Comparison of ENCODE assay signal across 20 mouse cellular contexts in genomic region chr19:55449506-55449905, GRCm38 (mm10).
DNase-seq lines count a peak whose midpoint lies in the region; ATAC-seq and TF ChIP-seq lines count a peak whose summit lies in the region.
"Had no signal": no experiment of that assay in that cellular context is flagged by ENCODE, and none has a peak within 500 bp of the region (broad histone marks: within the 10 kb centered on the region; RNA-seq: fewer than 3 reads in every experiment).

No protein-coding gene starts in this region.

- H3K27ac ChIP-seq in forebrain, embryonic 13.5 days = no peak overlapping the region
- H3K27ac ChIP-seq in forebrain, embryonic 16.5 days (ENCODE audit: low read length) = no peak overlapping the region
- H3K27ac ChIP-seq in intestine, embryonic 14.5 days (ENCODE audit: low read depth) = no peak overlapping the region
- no peak overlapping the region for H3K27ac ChIP-seq in intestine, postnatal 0 days (ENCODE audit: low read depth, low read length)
- 0 out of 2 replicates have a peak overlapping the region, but pooled peaks have one; percentile 21 for H3K27ac ChIP-seq in midbrain, embryonic 13.5 days
- H3K27ac ChIP-seq: intestine, embryonic 15.5 days; kidney, embryonic 15.5 days; limb, embryonic 12.5 days; liver, embryonic 13.5 days; lung, embryonic 15.5 days; macrophage had no signal

- WGBS in forebrain, embryonic 13.5 days = 23% methylated on average over 6 of the region's 6 CpGs
- 20% methylated on average over 6 of the region's 6 CpGs for WGBS in forebrain, embryonic 16.5 days
- WGBS in intestine, embryonic 14.5 days = 56% methylated on average over 6 of the region's 6 CpGs
- WGBS in intestine, postnatal 0 days = 74% methylated on average over 6 of the region's 6 CpGs
- WGBS in midbrain, embryonic 13.5 days = 36% methylated on average over 6 of the region's 6 CpGs

- H3K9me3 ChIP-seq in forebrain, embryonic 13.5 days (replicated peaks) = no peaks in the 10 kb centered on the region
- no peaks in the 10 kb centered on the region for H3K9me3 ChIP-seq in forebrain, embryonic 16.5 days (ENCODE audit: control insufficient read depth, low read length)
- H3K9me3 ChIP-seq in intestine, embryonic 14.5 days (ENCODE audit: control insufficient read depth, low read length) = no peaks in the 10 kb centered on the region
- H3K9me3 ChIP-seq in intestine, postnatal 0 days (ENCODE audit: control insufficient read depth) = no peaks in the 10 kb centered on the region
- no peaks in the 10 kb centered on the region for H3K9me3 ChIP-seq in midbrain, embryonic 13.5 days
- H3K9me3 ChIP-seq: intestine, embryonic 15.5 days; kidney, embryonic 15.5 days; limb, embryonic 12.5 days; liver, embryonic 13.5 days; lung, embryonic 15.5 days had no signal

- ATAC-seq in forebrain, embryonic 13.5 days = no peak
- no peak; the same call in 1 of the 2 replicates for ATAC-seq in forebrain, embryonic 16.5 days
- ATAC-seq in intestine, embryonic 14.5 days (replicated peaks; ENCODE audit: low FRiP score, low TSS enrichment, low read depth) = no peak
- ATAC-seq in intestine, postnatal 0 days = no peak
- ATAC-seq in midbrain, embryonic 13.5 days = no peak
- ATAC-seq: activated CD4-positive, CD25-positive, alpha-beta regulatory T cell, adult 4 months; intestine, embryonic 15.5 days; Patski had no signal

- peaks cover 2% of the 10 kb centered on the region; the same call in 1 of the 2 replicates for H3K27me3 ChIP-seq in forebrain, embryonic 13.5 days
- H3K27me3 ChIP-seq in forebrain, embryonic 16.5 days (replicated peaks; ENCODE audit: control insufficient read depth, insufficient read depth, low read length) = no peaks in the 10 kb centered on the region
- H3K27me3 ChIP-seq in intestine, embryonic 14.5 days (replicated peaks; ENCODE audit: control insufficient read depth, insufficient read depth, low read length) = no peaks in the 10 kb centered on the region
- no peaks in the 10 kb centered on the region for H3K27me3 ChIP-seq in intestine, postnatal 0 days (replicated peaks; ENCODE audit: control insufficient read depth, insufficient read depth, low read length)
- 0 out of 2 replicates have a peak, but pooled peaks cover 3% of the 10 kb centered on the region for H3K27me3 ChIP-seq in midbrain, embryonic 13.5 days
- H3K27me3 ChIP-seq: intestine, embryonic 15.5 days; kidney, embryonic 15.5 days; limb, embryonic 12.5 days; liver, embryonic 13.5 days; lung, embryonic 15.5 days; Patski had no signal

- TF ChIP-seq CTCF in intestine, postnatal 0 days (IDR thresholded peaks at IDR 0.05; ENCODE audit: low read depth) = no peak

- peak; percentile 46 for DNase-seq in intestine, embryonic 14.5 days (ENCODE audit: low spot score)
- DNase-seq in testis, postnatal 10 days (ENCODE audit: low spot score) = no peak
- no peak for DNase-seq in spleen, adult 18-20 months
- DNase-seq: B cell, adult 2 months; cerebellum, adult 18-20 months; gastrocnemius, postnatal 14 days; heart, postnatal 10 days; liver, embryonic 13.5 days; thymus, adult 18-20 months had no signal

- no peak overlapping the region for H3K4me3 ChIP-seq in forebrain, embryonic 13.5 days
- H3K4me3 ChIP-seq in forebrain, embryonic 16.5 days (replicated peaks; ENCODE audit: low read length) = no peak overlapping the region
- no peak overlapping the region for H3K4me3 ChIP-seq in intestine, embryonic 14.5 days (ENCODE audit: low read depth, low read length)
- no peak overlapping the region for H3K4me3 ChIP-seq in intestine, postnatal 0 days (ENCODE audit: low read depth, low read length)
- no peak overlapping the region for H3K4me3 ChIP-seq in midbrain, embryonic 13.5 days (replicated peaks)
- H3K4me3 ChIP-seq: intestine, embryonic 15.5 days; kidney, embryonic 15.5 days; limb, embryonic 12.5 days; liver, embryonic 13.5 days; lung, embryonic 15.5 days had no signal

- H3K4me2 ChIP-seq in forebrain, embryonic 13.5 days = peak overlapping the region; percentile 36
- no peak overlapping the region for H3K4me2 ChIP-seq in forebrain, embryonic 16.5 days (ENCODE audit: low read length)
- H3K4me2 ChIP-seq in intestine, embryonic 14.5 days (ENCODE audit: low read length) = no peak overlapping the region
- no peak overlapping the region for H3K4me2 ChIP-seq in intestine, postnatal 0 days (replicated peaks; ENCODE audit: low read depth)
- no peak overlapping the region for H3K4me2 ChIP-seq in midbrain, embryonic 13.5 days (replicated peaks)
- H3K4me2 ChIP-seq: intestine, embryonic 15.5 days; kidney, embryonic 15.5 days; limb, embryonic 12.5 days; liver, embryonic 13.5 days; lung, embryonic 15.5 days had no signal

- peaks cover 19% of the 10 kb centered on the region for H3K4me1 ChIP-seq in forebrain, embryonic 13.5 days
- H3K4me1 ChIP-seq in forebrain, embryonic 16.5 days (replicated peaks; ENCODE audit: control insufficient read depth, insufficient read depth, low read length) = peaks cover 9% of the 10 kb centered on the region
- no peaks in the 10 kb centered on the region for H3K4me1 ChIP-seq in intestine, embryonic 14.5 days (replicated peaks; ENCODE audit: control insufficient read depth, insufficient read depth, low read length)
- H3K4me1 ChIP-seq in intestine, postnatal 0 days (replicated peaks; ENCODE audit: control insufficient read depth, insufficient read depth, low read length) = no peaks in the 10 kb centered on the region
- H3K4me1 ChIP-seq in midbrain, embryonic 13.5 days (replicated peaks) = peaks cover 25% of the 10 kb centered on the region
- H3K4me1 ChIP-seq: intestine, embryonic 15.5 days; liver, embryonic 13.5 days; lung, embryonic 15.5 days had no signal

- H3K36me3 ChIP-seq in forebrain, embryonic 13.5 days (ENCODE audit: poor library complexity, severe bottlenecking) = no peaks in the 10 kb centered on the region
- H3K36me3 ChIP-seq in forebrain, embryonic 16.5 days (ENCODE audit: control insufficient read depth, insufficient read depth) = no peaks in the 10 kb centered on the region
- H3K36me3 ChIP-seq in intestine, embryonic 14.5 days (ENCODE audit: control insufficient read depth, insufficient read depth, low read length) = no peaks in the 10 kb centered on the region
- H3K36me3 ChIP-seq in intestine, postnatal 0 days (ENCODE audit: control insufficient read depth, insufficient read depth) = no peaks in the 10 kb centered on the region
- H3K36me3 ChIP-seq in midbrain, embryonic 13.5 days = no peaks in the 10 kb centered on the region
- H3K36me3 ChIP-seq: intestine, embryonic 15.5 days; kidney, embryonic 15.5 days; limb, embryonic 12.5 days; liver, embryonic 13.5 days; lung, embryonic 15.5 days had no signal

- no peak overlapping the region for H3K9ac ChIP-seq in forebrain, embryonic 13.5 days
- H3K9ac ChIP-seq in forebrain, embryonic 16.5 days (replicated peaks; ENCODE audit: low read depth, low read length) = no peak overlapping the region
- H3K9ac ChIP-seq in intestine, embryonic 14.5 days (ENCODE audit: low read length) = no peak overlapping the region
- no peak overlapping the region for H3K9ac ChIP-seq in intestine, postnatal 0 days (ENCODE audit: low read depth, low read length)
- no peak overlapping the region for H3K9ac ChIP-seq in midbrain, embryonic 13.5 days (replicated peaks)
- H3K9ac ChIP-seq: intestine, embryonic 15.5 days; kidney, embryonic 15.5 days; limb, embryonic 12.5 days; liver, embryonic 13.5 days; lung, embryonic 15.5 days had no signal
